Mouse (Mus musculus) brain, embryonic 14.5 days (tissue): Measurements from ENCODE around the gene Olfr203.
"Not testable (repeated sequence)": the region's sequence is repeated elsewhere in the genome, so short reads cannot be mapped to it uniquely, and the experiment has no call there.

Experiments used
- CTCF ChIP-seq: fragments of 200-500 bp; IDR thresholded peaks from 2 replicates; pipeline ENCODE4 v1.5.1; 2012; ENCODE audit warnings: inconsistent platforms, mild to moderate bottlenecking, moderate library complexity, borderline replicate concordance; ENCODE audit not compliant: insufficient read depth, insufficient read length; ENCODE audit errors: extremely low read depth
- POLR2A ChIP-seq: fragments of 200-500 bp; IDR thresholded peaks from 2 replicates; pipeline ENCODE4 v1.6.1; 2012; ENCODE audit warnings: mild to moderate bottlenecking, inconsistent platforms, borderline replicate concordance; ENCODE audit not compliant: poor library complexity, insufficient read depth, insufficient read length, severe bottlenecking; ENCODE audit errors: extremely low read depth

DNA sequence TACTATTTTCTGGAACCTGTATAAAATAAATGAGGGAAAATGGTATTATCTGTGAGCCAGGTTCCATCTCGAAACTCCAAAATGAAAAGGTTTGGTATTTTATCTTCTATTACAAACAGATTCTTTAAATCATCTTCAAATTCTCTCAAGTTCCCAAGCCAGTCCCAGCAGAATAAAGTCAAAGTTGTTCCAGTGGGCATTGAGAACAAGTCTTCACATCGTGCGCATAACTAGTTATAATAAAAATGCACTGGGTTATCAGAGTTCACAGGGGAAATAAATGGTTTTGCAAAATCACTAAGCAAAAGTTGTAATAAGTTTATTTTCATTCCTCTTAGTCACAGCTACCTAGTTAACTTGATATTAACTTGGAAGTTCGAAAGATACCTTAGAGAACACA, 26.1 kb upstream of the Olfr203 start, which contains the start of gene Olfr201:
- TF ChIP-seq CTCF, POLR2A: not testable (repeated sequence)
